Mouse (Mus musculus) limb, embryonic 14.5 days (tissue): ENCODE data around the gene Hadhb. TPM values are rescaled to one million over a fixed set of nuclear protein-coding genes. Genes with fewer than 3 reads are reported as not detected.

ENCODE experiments used
- ATAC-seq: fragments of 200-750 bp; cut with Nextera tagmentation; 2 replicates; pipeline ENCODE4 v1.8.0; 2017; ENCODE audit warnings: low read depth, moderate number of reproducible peaks, moderate TSS enrichment; ENCODE audit not compliant: low FRiP score
- DNase-seq: peaks from one replicate; pipeline ENCODE4 v3.0.0-alpha.2; 2015; ENCODE audit warnings: low spot score
- H3K27ac ChIP-seq: fragments of 300-500 bp; sonication (generic); replicated peaks from 2 replicates; pipeline ENCODE4 v1.5.1; 2014; ENCODE audit warnings: low read depth, mild to moderate bottlenecking, low read length, moderate library complexity, mixed read lengths
- H3K27me3 ChIP-seq: fragments of 300-500 bp; sonication (generic); 2 replicates; pipeline ENCODE4 v1.6.1; 2014; ENCODE audit warnings: low read length, mixed read lengths; ENCODE audit not compliant: control insufficient read depth, insufficient read depth
- H3K36me3 ChIP-seq: fragments of 300-500 bp; sonication (generic); 2 replicates; pipeline ENCODE4 v1.6.1; 2014; ENCODE audit warnings: mild to moderate bottlenecking, low read length, moderate library complexity, mixed read lengths; ENCODE audit not compliant: control insufficient read depth, insufficient read depth
- H3K4me1 ChIP-seq: fragments of 300-500 bp; sonication (generic); 2 replicates; pipeline ENCODE4 v1.6.1; 2014; ENCODE audit warnings: antibody characterized with exemption, low read length, mixed read lengths; ENCODE audit not compliant: control insufficient read depth, insufficient read depth
- H3K4me2 ChIP-seq: fragments of 300-500 bp; sonication (generic); replicated peaks from 2 replicates; pipeline ENCODE4 v1.6.1; 2014; ENCODE audit warnings: low read depth, mild to moderate bottlenecking, low read length, moderate library complexity; ENCODE audit not compliant: severe bottlenecking
- H3K4me3 ChIP-seq: fragments of 300-500 bp; sonication (generic); replicated peaks from 2 replicates; pipeline ENCODE4 v1.5.1; 2014; ENCODE audit warnings: low read length
- H3K9ac ChIP-seq: fragments of 300-500 bp; sonication (generic); 2 replicates; pipeline ENCODE4 v1.6.1; 2014; ENCODE audit warnings: mild to moderate bottlenecking, low read depth, low read length, moderate library complexity; ENCODE audit not compliant: severe bottlenecking
- H3K9me3 ChIP-seq: fragments of 300-500 bp; sonication (generic); 2 replicates; pipeline ENCODE4 v1.6.1; 2016; ENCODE audit warnings: low read length; ENCODE audit not compliant: control insufficient read depth
- POLR2A ChIP-seq: fragments of 200-500 bp; IDR thresholded peaks from 2 replicates; pipeline ENCODE4 v1.8.0; 2012; ENCODE audit warnings: inconsistent platforms, mild to moderate bottlenecking, moderate library complexity, borderline replicate concordance; ENCODE audit not compliant: insufficient read depth, insufficient read length; ENCODE audit errors: extremely low read depth
- whole genome bisulfite sequencing: fragments of 180-500 bp; shearing (Covaris S2); extraction: QIAGEN DNeasy Blood & Tissue Kit; methylation state at CpG from one replicate; pipeline ENCODE4 v1.1.7; 2014; 5-methylcytosine and 5-hydroxymethylcytosine counted together
- polyA plus RNA-seq, 2 experiments: library from polyadenylated mRNA; depleted of rRNA in 1 of 2; stranded (reverse) in 1 of 2; unstranded in 1 of 2; fragments of >200 nt; fragmentation: Nextera tagmentation in 1 of 2; extraction: Ambion mirVana in 1 of 2; gene quantifications; 2 replicates each; pipeline versions ENCODE4 v1.2.1 to v1.2.3; 2012 to 2014

Gene Hadhb
- polyA plus RNA-seq, 2 experiments: 74.3 to 128 TPM

GRCm38 (mm10) chr5:30127921-30128597 is 27.0 kb upstream of the Hadhb start:
- no peak for TF ChIP-seq POLR2A
- no peaks in the 10 kb centered on the region for H3K9me3 ChIP-seq
- ATAC-seq (no peak), DNase-seq (no peak)
- no peak overlapping the region for H3K9ac ChIP-seq
- no peak overlapping the region for H3K27ac ChIP-seq
- WGBS: 94% methylated on average over 13 of the region's 13 CpGs
- peaks cover 83% of the 10 kb centered on the region for H3K36me3 ChIP-seq
- no peaks in the 10 kb centered on the region for H3K27me3 ChIP-seq
- H3K4me2 ChIP-seq: no peak overlapping the region
- H3K4me3 ChIP-seq: no peak overlapping the region
- no peaks in the 10 kb centered on the region for H3K4me1 ChIP-seq

- ATAC-seq: no peak
- H3K36me3 ChIP-seq: peaks cover 82% of the 10 kb centered on the region
Observed at GRCm38 (mm10) chr5:30128680-30129079, 26.4 kb upstream of the Hadhb start.

GRCm38 (mm10) chr5:30131246-30131645 is 23.8 kb upstream of the Hadhb start:
- Histone ChIP-seq H3K9ac (no peak overlapping the region), H3K27me3 (no peaks in the 10 kb centered on the region), H3K27ac (no peak overlapping the region), H3K4me3 (no peak overlapping the region), H3K4me2 (no peak overlapping the region), H3K36me3 (peaks cover 81% of the 10 kb centered on the region), H3K9me3 (no peaks in the 10 kb centered on the region), H3K4me1 (no peaks in the 10 kb centered on the region)
- no peak for TF ChIP-seq POLR2A
- WGBS: 97% methylated on average over 4 of the region's 4 CpGs
- DNase-seq (no peak), ATAC-seq (no peak)

More at GRCm38 (mm10) chr5:30128680-30129079, 26.4 kb upstream of the Hadhb start:
- Histone ChIP-seq H3K27ac (no peak overlapping the region), H3K9ac (no peak overlapping the region), H3K4me2 (no peak overlapping the region), H3K4me1 (no peaks in the 10 kb centered on the region), H3K27me3 (no peaks in the 10 kb centered on the region), H3K4me3 (no peak overlapping the region), H3K9me3 (no peaks in the 10 kb centered on the region)
- no peak for TF ChIP-seq POLR2A
- no peak for DNase-seq
- WGBS: 94% methylated on average over 6 of the region's 6 CpGs

GRCm38 (mm10) chr5:30132173-30132572 is 22.9 kb upstream of the Hadhb start:
- Histone ChIP-seq H3K27me3 (no peaks in the 10 kb centered on the region), H3K9me3 (no peaks in the 10 kb centered on the region), H3K4me1 (no peaks in the 10 kb centered on the region), H3K4me3 (no peak overlapping the region), H3K27ac (no peak overlapping the region), H3K36me3 (peaks cover 77% of the 10 kb centered on the region), H3K9ac (no peak overlapping the region), H3K4me2 (no peak overlapping the region)
- no peak for TF ChIP-seq POLR2A
- ATAC-seq (no peak), DNase-seq (no peak)
- WGBS: 93% methylated on average over 2 of the region's 2 CpGs

DNA sequence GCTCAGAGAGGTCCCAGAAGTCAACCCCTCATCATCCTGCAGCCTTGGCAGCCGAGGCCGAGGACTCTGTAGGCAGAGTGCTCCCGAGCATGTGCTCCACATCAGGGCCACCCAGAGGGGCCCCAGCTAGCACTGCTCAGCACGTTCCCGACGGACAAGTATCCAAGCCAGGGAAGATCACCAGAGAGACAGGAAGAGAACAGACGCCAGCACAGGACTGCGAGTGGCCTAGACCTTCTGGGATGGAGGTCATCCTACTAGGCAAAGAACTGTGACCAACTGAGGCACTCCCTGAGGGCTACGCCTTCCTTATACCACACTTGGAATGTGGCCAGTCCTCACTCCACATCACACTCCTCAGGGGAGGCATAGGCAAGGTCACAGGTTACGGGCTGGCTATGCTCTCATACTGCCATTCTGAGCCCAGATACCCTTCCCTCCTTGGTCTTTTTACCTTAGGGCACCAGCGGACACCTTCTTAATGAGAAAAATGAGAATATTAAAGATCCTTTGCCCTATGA is 19.3 kb upstream of the Hadhb start:
- Histone ChIP-seq H3K27ac (no peak overlapping the region), H3K9me3 (no peaks in the 10 kb centered on the region), H3K4me3 (no peak overlapping the region), H3K4me1 (no peaks in the 10 kb centered on the region), H3K27me3 (no peaks in the 10 kb centered on the region), H3K36me3 (peaks cover 76% of the 10 kb centered on the region), H3K4me2 (no peak overlapping the region), H3K9ac (no peak overlapping the region)
- no peak for TF ChIP-seq POLR2A
- ATAC-seq (no peak), DNase-seq (no peak)
- 94% methylated on average over 11 of the region's 11 CpGs for WGBS
